Mouse (Mus musculus) intestine, embryonic 14.5 days (tissue): Measurements from ENCODE around the gene Ptgr1. TPM values are rescaled to one million over a fixed set of nuclear protein-coding genes. Genes with fewer than 3 reads are reported as not detected.

Experiments
- ATAC-seq: fragments of 200-750 bp; cut with Nextera tagmentation; replicated peaks from 2 replicates; pipeline ENCODE4 v1.8.0; 2017; ENCODE audit warnings: low read depth, moderate number of reproducible peaks, moderate TSS enrichment, moderate library complexity; ENCODE audit not compliant: low FRiP score, low TSS enrichment
- DNase-seq: peaks from one replicate; pipeline ENCODE4 v3.0.0-alpha.2; 2018; ENCODE audit warnings: low spot score
- H3K27ac ChIP-seq: fragments of 300-500 bp; sonication (generic); 2 replicates; pipeline ENCODE4 v1.5.1; 2014; ENCODE audit warnings: low read depth, mild to moderate bottlenecking, control low read depth
- H3K27me3 ChIP-seq: fragments of 300-500 bp; sonication (generic); replicated peaks from 2 replicates; pipeline ENCODE4 v1.6.1; 2014; ENCODE audit warnings: low read length, control low read depth; ENCODE audit not compliant: control insufficient read depth, insufficient read depth
- H3K36me3 ChIP-seq: fragments of 300-500 bp; sonication (generic); 2 replicates; pipeline ENCODE4 v1.6.1; 2014; ENCODE audit warnings: low read length, control low read depth; ENCODE audit not compliant: control insufficient read depth, insufficient read depth
- H3K4me1 ChIP-seq: fragments of 300-500 bp; sonication (generic); replicated peaks from 2 replicates; pipeline ENCODE4 v1.6.1; 2014; ENCODE audit warnings: low read length, control low read depth, mixed read lengths; ENCODE audit not compliant: control insufficient read depth, insufficient read depth
- H3K4me2 ChIP-seq: fragments of 300-500 bp; sonication (generic); 2 replicates; pipeline ENCODE4 v1.6.1; 2014; ENCODE audit warnings: low read length
- H3K4me3 ChIP-seq: fragments of 300-500 bp; sonication (generic); 2 replicates; pipeline ENCODE4 v1.5.1; 2014; ENCODE audit warnings: low read depth, low read length, control low read depth, mixed read lengths
- H3K9ac ChIP-seq: fragments of 300-500 bp; sonication (generic); 2 replicates; pipeline ENCODE4 v1.6.1; 2014; ENCODE audit warnings: mild to moderate bottlenecking, low read length
- H3K9me3 ChIP-seq: fragments of 300-500 bp; sonication (generic); 2 replicates; pipeline ENCODE4 v1.6.1; 2016; ENCODE audit warnings: low read length, control low read depth; ENCODE audit not compliant: control insufficient read depth
- WGBS: fragments of 180-500 bp; shearing (Covaris S2); extraction: QIAGEN DNeasy Blood & Tissue Kit; methylation state at CpG from one replicate; pipeline ENCODE4 v1.1.7; 2014; 5-methylcytosine and 5-hydroxymethylcytosine counted together
- polyA plus RNA-seq: library from polyadenylated mRNA; unstranded; fragments of >200 nt; fragmentation: Nextera tagmentation; extraction: Ambion mirVana; gene quantifications from 2 replicates; pipeline ENCODE4 v1.2.1, GENCODE M21; 2014

Gene Ptgr1
- polyA plus RNA-seq, 1 experiment from 2014 or later, result 29.3 TPM

DNA sequence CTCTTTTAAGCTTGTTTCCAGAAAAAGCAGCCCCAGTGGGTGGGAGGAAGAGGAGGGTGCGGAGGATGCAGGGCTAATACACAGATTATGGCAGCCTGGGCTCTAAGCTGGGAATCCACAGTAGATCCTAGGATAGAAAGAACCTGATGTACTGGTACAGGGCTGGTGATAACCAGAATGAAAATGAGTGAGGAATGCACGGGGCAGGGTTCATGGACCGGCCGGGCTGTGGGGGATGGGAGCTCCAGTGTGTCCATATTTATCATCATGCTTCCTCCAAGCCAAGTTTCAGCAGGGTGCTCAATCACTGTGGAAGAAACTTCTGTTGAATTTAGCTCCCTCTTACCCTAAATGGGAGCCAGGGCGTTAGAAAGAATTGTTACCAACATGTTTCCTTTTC is 10.2 kb upstream of the Ptgr1 start:
- WGBS, result 49% methylated on average over 5 of the region's 5 CpGs
- H3K9me3 ChIP-seq, result no peaks in the 10 kb centered on the region
- no peaks in the 10 kb centered on the region for H3K27me3 ChIP-seq
- no peak overlapping the region for H3K4me3 ChIP-seq
- H3K4me2 ChIP-seq, result no peak overlapping the region
- DNase-seq (no peak), ATAC-seq (no peak)
- H3K36me3 ChIP-seq, result no peaks in the 10 kb centered on the region
- no peak overlapping the region for H3K9ac ChIP-seq
- no peaks in the 10 kb centered on the region for H3K4me1 ChIP-seq
- H3K27ac ChIP-seq, result no peak overlapping the region

DNA sequence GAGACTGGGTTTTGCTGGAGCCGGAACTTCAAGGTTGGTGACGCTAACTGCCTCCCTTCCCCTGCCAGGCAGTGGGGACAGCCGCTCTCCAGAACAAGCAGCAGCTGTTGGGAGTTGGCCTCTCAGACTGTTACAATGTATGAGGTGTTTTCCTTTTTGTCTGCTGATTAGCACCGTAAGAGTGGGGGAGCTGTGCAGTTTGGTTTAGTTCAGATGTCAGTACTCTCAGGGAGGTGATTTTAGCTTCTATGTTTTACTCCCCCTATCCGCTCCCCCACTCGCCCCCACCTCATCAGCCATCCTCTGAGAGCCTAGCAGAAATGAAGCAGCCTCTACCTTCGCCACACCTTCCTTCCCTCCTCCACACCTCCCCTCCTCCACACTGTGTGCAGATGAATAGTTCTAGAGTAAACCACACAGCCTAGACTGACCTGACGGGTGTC is 8.4 kb upstream of the Ptgr1 start:
- Histone ChIP-seq H3K4me3 (no peak overlapping the region), H3K9ac (no peak overlapping the region), H3K4me1 (no peaks in the 10 kb centered on the region), H3K27me3 (no peaks in the 10 kb centered on the region), H3K9me3 (no peaks in the 10 kb centered on the region), H3K4me2 (no peak overlapping the region), H3K27ac (no peak overlapping the region), H3K36me3 (no peaks in the 10 kb centered on the region)
- no peak for ATAC-seq
- WGBS, result 49% methylated on average over 8 of the region's 8 CpGs
- DNase-seq, result no peak

DNA sequence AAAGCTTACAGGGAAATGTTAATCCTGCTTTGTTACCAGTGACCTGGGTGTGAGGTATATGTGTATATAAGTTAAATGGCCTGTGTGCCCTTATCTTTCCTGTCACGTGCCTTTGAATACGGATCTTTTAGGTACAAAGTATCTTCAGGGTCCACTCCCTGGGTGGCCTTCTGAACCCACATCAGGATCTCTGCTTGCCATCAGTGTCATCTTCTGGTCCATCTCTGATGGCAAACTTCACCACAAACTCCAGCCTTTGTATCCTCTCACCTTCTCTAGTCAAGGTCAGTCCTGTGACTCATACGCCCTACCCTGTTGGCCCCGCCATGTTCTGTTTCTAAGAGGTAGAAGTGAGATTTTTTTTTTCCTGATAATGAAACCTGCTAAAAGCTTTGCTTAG is 7.8 kb upstream of the Ptgr1 start, which contains the start of gene Dnajc25:
TSS of gene Dnajc25 (plus strand) at position 301 of the 400 bp plus-strand sequence.
- Histone ChIP-seq H3K27me3 (no peaks in the 10 kb centered on the region), H3K27ac (no peak within 1 kb of the TSS), H3K36me3 (no peaks in the 10 kb centered on the region), H3K4me3 (no peak within 1 kb of the TSS), H3K4me1 (no peaks in the 10 kb centered on the region), H3K4me2 (no peak within 1 kb of the TSS), H3K9ac (no peak within 1 kb of the TSS), H3K9me3 (no peaks in the 10 kb centered on the region)
- ATAC-seq, result no peak
- 67% methylated on average over 4 of the region's 4 CpGs for WGBS
- DNase-seq, result no peak

DNA sequence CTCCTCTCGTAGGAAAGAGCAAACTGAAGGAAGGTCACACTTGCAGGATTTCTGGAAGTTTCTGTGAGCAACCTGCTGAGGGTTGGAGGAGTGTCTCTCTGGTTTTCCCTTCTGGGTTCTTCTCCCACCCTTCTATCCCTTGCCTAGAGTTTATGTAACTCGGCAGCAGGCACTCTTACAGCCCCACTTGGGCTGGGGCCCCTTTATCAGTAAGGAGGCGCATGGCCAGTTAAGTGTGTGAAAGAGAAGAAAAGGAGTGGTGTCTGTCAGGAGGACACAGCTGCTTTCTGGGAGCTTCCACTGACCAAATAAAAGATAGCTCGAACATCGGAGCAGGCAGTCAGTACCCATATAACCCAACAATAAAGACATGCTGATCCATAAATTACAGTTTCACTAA is 5.3 kb upstream of the Ptgr1 start:
- Histone ChIP-seq H3K9ac (no peak overlapping the region), H3K4me2 (no peak overlapping the region), H3K4me1 (0 out of 2 replicates have a peak, but pooled peaks cover 4% of the 10 kb centered on the region), H3K36me3 (no peaks in the 10 kb centered on the region), H3K4me3 (no peak overlapping the region), H3K9me3 (no peaks in the 10 kb centered on the region), H3K27me3 (no peaks in the 10 kb centered on the region), H3K27ac (no peak overlapping the region)
- ATAC-seq (no peak), DNase-seq (no peak)
- WGBS, result 67% methylated on average over 5 of the region's 5 CpGs

DNA sequence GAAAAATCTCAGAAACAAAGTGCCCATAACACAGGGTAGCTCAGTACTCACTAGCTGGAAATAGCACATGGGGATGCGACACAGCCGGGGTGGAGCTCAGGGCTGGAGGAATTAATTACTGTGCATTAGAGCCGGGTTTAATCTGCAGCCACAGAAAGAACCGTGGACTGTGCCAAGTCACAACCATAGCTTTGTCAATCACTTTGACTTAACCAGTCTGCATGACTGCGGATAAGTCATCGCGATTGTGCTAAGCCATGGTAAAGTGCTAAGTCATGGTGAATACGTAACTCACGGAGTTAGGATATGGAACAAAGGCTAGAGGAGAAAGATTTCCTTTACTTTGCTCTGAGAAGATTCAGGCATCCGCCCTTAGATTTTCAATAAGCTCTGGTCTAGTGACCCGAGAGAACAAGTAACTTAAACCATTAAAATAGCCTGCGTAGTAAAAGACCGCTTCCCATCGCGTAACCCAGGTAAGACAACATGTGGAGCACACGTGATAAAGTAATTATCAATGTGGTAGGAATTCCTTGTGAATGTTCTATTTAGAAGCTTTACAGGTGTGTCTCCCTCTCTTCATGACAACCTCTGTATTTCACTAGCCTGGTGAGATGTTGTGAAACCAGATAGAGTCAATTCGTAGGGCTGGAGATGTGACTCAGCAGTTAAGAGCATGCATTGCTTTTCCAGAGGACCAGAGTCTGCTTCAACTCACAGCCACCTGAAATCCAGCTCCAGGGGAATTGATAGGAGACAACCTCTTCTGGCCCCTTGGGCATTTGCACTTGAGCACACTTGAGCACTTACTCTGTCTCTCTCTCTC is 3.9 kb upstream of the Ptgr1 start:
- Histone ChIP-seq H3K36me3 (no peaks in the 10 kb centered on the region), H3K9me3 (no peaks in the 10 kb centered on the region), H3K9ac (no peak overlapping the region), H3K4me2 (no peak overlapping the region), H3K4me1 (0 out of 2 replicates have a peak, but pooled peaks cover 4% of the 10 kb centered on the region), H3K27me3 (no peaks in the 10 kb centered on the region), H3K27ac (no peak overlapping the region), H3K4me3 (no peak overlapping the region)
- DNase-seq, result no peak
- 86% methylated on average over 17 of the region's 17 CpGs for WGBS
- ATAC-seq, result no peak

DNA sequence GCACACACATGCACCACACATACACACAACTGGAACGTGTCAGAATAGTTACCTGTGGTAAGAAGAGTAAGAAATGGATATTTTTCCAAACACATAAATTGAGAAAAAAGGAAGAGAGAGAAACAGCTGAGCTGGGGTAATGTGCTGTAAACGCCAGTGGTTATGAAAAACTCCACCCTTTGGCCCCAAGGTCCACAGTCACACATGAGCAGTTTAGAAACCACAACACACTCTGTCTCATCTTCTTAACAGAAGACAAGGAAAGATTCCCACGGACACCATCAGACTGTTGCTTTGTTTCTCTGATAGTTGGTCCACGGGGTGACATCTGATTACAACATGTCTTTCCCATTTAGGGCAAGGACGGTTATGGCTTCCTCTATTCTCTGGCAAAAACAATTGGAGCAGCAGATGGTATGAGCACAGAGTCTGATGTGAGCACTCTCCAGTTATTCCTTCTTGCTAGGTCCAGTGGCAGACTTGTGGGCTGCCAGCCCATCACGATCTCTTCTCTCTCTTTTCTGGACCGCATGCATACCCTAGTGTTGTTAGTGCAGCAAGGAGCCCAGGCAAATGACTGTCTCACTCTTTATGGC is 2.5 kb upstream of the Ptgr1 start:
- no peaks in the 10 kb centered on the region for H3K36me3 ChIP-seq
- no peak overlapping the region for H3K4me2 ChIP-seq
- H3K9ac ChIP-seq, result no peak overlapping the region
- no peaks in the 10 kb centered on the region for H3K27me3 ChIP-seq
- no peaks in the 10 kb centered on the region for H3K9me3 ChIP-seq
- H3K4me3 ChIP-seq, result no peak overlapping the region
- no peak overlapping the region for H3K27ac ChIP-seq
- 88% methylated on average over 7 of the region's 7 CpGs for WGBS
- H3K4me1 ChIP-seq, result 0 out of 2 replicates have a peak, but pooled peaks cover 4% of the 10 kb centered on the region
- no peak for ATAC-seq
- no peak for DNase-seq

DNA sequence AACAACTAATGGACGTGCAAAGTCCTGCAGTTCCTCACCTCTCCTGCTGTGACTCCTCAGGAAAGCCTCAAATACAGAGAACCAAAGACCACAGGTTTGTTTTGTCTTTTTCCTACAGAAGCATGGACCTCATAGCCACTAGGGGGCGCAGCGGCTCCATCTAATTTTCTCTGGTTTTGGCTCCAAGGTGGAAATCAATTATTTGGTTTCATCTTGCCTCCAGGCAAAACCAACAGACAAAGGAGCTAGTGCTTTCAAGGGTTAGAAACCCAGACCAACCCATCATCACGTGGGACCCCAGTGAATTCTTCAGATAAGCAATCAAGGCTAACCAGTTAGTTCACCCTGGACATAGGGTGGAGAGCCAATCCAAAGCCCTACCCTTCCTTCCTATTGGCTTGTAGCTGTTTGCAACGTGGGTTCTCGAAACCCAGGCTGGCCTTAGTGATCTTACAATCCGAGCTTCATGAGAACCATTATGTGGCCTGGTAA is 1.7 kb downstream of the Ptgr1 start:
- Histone ChIP-seq H3K4me3 (no peak overlapping the region), H3K9ac (no peak overlapping the region), H3K4me2 (no peak overlapping the region), H3K4me1 (0 out of 2 replicates have a peak, but pooled peaks cover 4% of the 10 kb centered on the region), H3K27me3 (no peaks in the 10 kb centered on the region), H3K36me3 (no peaks in the 10 kb centered on the region), H3K9me3 (no peaks in the 10 kb centered on the region), H3K27ac (no peak overlapping the region)
- WGBS, result 23% methylated on average over 7 of the region's 7 CpGs
- DNase-seq, result peak; percentile 93
- peak; percentile 43; the same call in 1 of the 2 replicates for ATAC-seq

DNA sequence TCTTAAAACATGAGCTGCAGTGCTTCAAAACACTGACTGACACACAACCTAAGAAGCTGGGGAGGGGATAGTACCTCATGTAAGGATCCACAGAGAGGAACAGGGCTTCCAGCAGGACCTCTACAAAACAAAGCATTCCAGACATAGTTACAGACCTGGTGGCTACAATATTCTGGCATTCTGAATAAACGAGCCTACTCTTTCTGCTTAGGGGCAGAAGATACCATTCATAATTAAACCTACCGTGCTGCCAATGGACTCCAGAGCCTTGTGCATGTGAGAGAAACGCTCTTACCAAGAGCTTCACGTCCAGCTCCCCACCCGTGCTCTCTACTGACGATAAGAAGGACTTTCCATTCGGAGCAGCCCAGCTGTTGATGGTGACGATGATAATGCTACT is 4.1 kb downstream of the Ptgr1 start:
- no peaks in the 10 kb centered on the region for H3K27me3 ChIP-seq
- no peak for DNase-seq
- no peak overlapping the region for H3K9ac ChIP-seq
- no peak overlapping the region for H3K4me3 ChIP-seq
- 0 out of 2 replicates have a peak, but pooled peaks cover 3% of the 10 kb centered on the region for H3K36me3 ChIP-seq
- no peak overlapping the region for H3K27ac ChIP-seq
- no peak overlapping the region for H3K4me2 ChIP-seq
- 0 out of 2 replicates have a peak, but pooled peaks cover 3% of the 10 kb centered on the region for H3K4me1 ChIP-seq
- WGBS, result 83% methylated on average over 8 of the region's 8 CpGs
- no peaks in the 10 kb centered on the region for H3K9me3 ChIP-seq
- no peak for ATAC-seq
